Mouse (Mus musculus): Measurements from ENCODE around the gene Twf2.

Twf2 gene

DNA sequence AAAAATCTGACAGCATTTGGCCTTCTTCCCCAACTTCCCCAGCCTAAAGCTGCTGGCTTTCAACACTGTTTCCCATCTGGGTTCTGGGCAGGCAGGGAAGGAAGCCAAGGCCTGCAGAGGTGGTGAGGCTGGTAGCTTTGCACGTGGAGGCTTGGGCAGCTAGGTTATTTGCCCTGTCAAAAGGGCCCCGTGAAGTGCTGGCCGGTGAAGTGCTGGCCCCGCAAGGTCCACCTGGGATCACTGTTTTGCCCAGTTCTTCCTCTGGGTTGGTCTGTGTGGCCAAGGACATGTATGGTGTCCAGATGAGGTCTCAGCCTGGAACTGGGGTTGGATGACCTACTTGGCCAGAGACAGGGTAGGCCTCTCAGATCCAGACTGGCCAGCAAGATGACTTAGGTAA lies 7.0 kb downstream of the Twf2 start:
- in situ Hi-C loops (cut with MboI, MseI) = loop anchor here (10.0 kb wide), 1 partner anchor 215 kb away; the partner anchor contains the start of gene Rpl29

DNA sequence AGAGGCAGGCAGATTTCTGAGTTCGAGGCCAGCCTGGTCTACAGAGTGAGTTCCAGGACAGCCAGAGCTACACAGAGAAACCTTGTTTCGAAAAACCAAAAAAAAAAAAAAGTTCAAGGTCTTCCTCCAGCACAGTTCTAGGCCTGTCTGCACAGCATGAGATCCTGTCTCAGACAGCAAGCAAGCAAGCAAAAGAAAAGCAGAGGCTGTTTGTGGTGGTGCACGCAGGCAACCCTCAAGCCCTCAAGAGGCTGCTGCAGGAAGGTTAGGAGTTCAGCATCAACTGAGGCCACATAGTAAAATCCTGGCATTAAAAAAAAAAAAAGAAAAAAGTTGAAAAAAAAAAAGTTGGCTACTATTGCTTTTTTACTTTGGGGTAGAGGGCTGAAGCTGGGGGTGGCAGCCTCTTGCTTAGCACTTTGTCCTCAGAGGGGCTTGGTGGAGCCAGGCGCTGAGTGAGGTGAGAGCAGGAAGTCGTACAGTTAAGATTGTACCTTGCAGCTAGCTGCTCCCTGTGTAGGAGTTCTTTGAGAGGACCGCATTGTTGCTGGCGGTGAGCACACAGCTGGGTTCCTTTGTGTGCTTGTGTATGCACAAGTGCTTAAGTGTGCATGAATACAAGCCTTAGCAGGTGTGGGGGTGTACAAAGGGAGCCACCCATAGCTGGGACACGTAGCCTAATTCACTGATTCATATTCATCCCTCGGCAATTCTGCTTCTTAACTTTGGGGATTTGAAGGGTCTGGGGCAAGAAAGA lies 8.1 kb downstream of the Twf2 start:
- in situ Hi-C loops (cut with MboI, MseI) = loop anchor here (10.0 kb wide), 1 partner anchor 214 kb away; the partner anchor contains the start of gene Rpl29

DNA sequence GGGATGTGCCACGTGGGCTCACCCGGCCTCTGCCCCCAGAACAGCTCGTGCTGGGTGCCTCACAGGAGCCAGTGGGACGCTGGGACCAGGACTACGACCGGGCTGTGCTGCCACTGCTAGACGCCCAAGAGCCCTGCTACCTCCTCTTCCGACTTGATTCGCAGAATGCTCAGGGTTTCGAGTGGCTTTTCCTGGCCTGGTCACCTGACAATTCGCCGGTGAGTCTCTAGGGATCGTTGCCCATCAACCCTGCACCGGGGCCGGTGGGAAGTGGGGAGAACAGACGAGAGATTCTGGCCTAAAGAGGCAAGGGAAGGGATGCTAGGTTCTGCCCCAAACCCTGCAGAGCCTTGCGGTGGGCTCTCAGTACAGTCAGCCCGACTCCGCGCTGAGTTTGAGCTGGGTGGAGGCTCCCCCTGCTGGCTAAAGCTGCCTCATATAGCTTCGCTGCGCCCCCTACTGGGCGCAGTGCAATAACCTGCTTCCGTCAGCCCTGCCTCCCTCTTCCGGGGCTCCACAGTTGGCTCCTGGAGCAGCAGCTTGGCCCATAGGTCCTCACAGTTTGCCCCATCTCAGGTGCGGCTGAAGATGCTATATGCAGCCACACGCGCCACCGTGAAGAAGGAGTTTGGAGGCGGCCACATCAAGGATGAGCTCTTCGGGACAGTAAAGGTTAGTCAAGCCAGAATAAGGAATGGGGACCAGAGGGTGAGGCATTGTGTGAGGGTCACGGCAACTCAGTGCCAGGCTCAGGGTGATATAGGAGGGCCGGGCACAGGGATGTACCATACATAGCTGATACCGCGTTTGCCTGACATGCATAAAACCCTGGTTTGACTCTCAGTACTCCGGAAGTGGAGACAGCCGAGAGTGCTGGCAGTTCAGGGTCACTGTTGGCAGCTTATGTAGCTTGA lies 9.0 kb downstream of the Twf2 start:
- in situ Hi-C loops (cut with MboI, MseI) = loop anchor here (10.0 kb wide), 1 partner anchor 213 kb away; the partner anchor contains the start of gene Rpl29

DNA sequence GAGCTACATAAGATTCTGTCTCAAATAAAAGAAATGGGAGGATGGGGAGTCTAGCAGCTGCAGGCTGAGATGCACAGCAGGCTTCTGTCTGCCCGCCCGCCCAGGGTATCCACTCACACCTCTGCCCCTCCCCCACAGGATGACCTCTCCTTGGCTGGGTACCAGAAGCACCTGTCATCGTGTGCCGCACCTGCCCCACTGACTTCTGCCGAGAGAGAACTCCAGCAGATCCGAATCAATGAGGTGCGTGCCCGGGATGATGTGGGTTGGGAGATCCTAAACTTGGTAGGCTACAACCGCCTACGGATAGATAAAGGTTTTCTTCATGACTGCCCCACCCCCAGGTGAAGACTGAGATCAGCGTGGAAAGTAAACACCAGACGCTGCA lies 9.7 kb downstream of the Twf2 start:
- in situ Hi-C loops (cut with MboI, MseI) = loop anchor here (10.0 kb wide), 1 partner anchor 212 kb away; the partner anchor contains the start of gene Rpl29

DNA sequence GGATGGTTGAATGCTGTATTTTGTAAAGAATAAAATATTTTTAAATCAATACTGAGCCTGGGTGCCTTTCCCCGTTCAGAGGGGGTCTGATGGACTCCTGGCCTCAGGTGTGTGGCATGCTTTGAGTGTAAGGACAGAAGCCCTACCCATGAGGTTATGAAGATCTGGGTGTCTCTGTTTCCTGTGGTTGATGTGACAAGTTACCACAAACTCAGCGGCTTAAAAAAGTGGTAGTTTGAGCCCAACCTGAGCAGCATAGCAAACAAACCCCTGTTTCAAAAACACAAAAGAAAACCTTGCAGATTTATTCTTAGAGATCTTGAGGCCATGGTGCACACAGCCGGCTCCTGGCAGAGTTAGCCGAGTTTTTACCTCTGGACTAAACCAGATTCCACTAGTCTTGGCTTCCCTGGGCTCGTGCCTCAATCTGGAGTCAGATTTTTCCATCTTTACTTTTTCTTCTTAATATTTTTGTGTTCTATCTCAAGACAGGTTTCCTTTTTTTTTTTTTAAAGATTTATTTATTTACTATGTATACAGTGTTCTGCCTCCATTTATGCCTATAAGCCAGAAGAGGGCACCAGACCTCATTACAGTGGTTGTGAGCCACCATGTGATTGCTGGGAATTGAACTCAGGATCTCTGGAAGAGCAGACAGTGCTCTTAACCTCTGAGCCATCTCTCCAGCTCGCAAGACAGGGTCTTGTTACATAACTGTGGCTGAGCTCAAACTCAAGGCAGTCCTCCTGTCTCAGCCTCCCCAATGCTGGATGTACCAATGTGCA lies 12.6 kb downstream of the Twf2 start:
- in situ Hi-C loops (cut with MboI, MseI) = loop anchor here (5.0 to 10.0 kb wide), 2 partner anchors 62 to 209 kb away; partner anchors contain the start of gene Rpl29

DNA sequence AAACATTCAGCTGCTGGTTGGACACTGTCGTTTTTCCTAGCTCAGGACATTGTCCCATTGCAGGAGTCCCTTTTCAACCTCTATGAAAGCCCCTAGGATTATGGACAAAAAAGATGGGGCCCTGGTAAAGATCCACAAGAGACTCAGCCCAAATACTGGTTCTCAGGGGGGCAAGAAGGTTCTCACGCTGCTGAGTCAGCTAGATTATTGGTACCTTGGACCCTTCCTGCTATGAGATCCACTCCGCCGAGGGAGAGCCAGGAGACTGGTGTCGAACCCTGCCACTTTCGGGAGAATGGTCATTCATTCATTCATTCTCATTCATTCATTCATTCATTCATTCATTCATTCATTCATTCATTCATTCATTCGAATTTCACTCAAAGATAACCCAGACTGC lies 14.1 kb downstream of the Twf2 start:
- in situ Hi-C loops (cut with MboI, MseI) = loop anchor here (5.0 to 10.0 kb wide), 2 partner anchors 60 to 208 kb away; partner anchors contain the start of gene Rpl29

DNA sequence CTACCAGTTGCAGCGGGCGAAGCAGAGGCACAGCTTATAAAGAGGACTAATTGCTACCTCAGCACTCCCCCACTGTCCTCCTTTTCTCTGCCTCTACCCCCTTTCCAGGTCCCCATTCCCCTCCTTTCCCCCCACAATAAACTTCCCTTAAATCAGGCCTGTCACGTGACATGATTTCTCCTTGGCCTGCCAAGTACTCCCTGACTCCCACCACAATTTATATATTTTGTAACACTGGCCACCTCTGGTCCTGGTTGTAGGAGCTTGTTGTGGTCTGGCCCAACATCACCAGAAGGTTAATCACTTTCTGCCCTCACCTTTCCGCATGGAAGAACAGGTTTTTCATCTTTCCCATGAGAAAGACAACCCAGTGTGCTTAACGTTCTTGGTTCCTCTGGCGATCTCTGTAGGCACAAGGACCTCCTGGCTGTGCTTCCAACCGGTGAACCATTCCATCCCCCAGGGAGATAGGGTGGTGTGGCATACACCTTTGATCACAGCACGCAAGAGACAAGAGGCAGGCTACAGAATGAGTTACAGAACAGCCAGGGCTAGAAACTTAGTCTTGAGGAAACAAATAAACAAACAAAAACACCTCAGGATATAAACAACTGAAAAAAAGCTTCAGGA lies 18.1 kb downstream of the Twf2 start:
- in situ Hi-C loops (cut with MboI, MseI) = no loop called here

DNA sequence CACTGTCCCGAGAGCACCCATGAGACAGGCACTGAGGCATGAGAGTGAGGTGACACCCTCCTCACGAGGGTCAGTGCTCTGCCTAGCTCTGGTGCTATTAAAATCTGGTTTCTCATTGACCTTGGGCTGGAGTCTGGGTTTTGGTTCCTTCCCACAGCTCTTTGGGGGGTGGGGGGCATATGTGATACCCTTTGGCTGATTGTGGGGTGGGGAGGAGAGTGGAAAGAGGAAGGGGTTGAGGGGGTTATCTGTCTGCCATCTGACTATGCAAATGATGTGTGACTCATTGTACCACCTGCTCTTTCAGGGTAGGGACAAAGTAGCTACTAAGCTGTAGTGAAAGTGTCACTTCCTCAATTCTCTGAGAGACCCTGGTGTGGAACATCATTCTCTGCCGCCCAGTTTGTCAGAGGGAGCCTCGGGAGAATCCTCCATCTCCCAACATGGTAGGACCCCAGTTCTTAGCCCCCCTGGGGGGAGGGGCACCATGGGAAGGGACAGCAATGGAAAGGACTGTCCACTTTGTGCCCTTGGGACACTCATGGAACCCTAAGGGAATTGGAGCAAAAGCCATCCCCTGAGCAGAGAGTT lies 19.4 kb downstream of the Twf2 start, which contains the start of gene Tlr9:
TSS of gene Tlr9 (plus strand) at position 338 of the 591 bp plus-strand sequence.
- in situ Hi-C loops (cut with MboI, MseI) = no loop called here

DNA sequence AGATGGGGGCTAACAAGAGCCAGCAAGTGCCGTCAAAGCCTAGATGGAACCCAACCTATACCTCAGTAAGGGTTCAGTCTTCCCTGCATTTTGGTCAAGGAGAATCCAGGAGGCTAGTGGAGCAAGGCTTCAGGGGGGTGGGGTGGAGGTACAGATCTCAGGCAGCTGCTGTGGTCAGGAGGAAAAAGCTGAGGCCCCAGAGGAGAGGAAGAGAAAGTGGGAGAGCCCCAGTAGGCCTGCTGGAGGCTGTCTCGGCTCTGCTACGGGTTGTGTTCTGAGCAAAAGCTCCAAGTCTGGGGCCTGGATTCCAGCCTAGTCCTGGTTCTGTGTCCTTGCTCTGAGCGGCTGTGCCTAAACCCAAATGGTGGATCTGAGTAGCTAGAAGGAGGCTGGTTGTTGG lies 20.1 kb downstream of the Twf2 start:
- in situ Hi-C loops (cut with MboI, MseI) = no loop called here

DNA sequence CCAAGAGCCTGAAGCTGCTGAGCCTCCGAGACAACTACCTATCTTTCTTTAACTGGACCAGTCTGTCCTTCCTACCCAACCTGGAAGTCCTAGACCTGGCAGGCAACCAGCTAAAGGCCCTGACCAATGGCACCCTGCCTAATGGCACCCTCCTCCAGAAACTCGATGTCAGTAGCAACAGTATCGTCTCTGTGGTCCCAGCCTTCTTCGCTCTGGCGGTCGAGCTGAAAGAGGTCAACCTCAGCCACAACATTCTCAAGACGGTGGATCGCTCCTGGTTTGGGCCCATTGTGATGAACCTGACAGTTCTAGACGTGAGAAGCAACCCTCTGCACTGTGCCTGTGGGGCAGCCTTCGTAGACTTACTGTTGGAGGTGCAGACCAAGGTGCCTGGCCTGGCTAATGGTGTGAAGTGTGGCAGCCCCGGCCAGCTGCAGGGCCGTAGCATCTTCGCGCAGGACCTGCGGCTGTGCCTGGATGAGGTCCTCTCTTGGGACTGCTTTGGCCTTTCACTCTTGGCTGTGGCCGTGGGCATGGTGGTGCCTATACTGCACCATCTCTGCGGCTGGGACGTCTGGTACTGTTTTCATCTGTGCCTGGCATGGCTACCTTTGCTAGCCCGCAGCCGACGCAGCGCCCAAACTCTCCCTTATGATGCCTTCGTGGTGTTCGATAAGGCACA lies 22.7 kb downstream of the Twf2 start:
- in situ Hi-C loops (cut with MboI, MseI) = no loop called here

DNA sequence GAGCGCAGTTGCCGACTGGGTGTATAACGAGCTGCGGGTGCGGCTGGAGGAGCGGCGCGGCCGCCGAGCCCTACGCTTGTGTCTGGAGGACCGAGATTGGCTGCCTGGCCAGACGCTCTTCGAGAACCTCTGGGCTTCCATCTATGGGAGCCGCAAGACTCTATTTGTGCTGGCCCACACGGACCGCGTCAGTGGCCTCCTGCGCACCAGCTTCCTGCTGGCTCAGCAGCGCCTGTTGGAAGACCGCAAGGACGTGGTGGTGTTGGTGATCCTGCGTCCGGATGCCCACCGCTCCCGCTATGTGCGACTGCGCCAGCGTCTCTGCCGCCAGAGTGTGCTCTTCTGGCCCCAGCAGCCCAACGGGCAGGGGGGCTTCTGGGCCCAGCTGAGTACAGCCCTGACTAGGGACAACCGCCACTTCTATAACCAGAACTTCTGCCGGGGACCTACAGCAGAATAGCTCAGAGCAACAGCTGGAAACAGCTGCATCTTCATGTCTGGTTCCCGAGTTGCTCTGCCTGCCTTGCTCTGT lies 23.3 kb downstream of the Twf2 start:
- in situ Hi-C loops (cut with MboI, MseI) = no loop called here

DNA sequence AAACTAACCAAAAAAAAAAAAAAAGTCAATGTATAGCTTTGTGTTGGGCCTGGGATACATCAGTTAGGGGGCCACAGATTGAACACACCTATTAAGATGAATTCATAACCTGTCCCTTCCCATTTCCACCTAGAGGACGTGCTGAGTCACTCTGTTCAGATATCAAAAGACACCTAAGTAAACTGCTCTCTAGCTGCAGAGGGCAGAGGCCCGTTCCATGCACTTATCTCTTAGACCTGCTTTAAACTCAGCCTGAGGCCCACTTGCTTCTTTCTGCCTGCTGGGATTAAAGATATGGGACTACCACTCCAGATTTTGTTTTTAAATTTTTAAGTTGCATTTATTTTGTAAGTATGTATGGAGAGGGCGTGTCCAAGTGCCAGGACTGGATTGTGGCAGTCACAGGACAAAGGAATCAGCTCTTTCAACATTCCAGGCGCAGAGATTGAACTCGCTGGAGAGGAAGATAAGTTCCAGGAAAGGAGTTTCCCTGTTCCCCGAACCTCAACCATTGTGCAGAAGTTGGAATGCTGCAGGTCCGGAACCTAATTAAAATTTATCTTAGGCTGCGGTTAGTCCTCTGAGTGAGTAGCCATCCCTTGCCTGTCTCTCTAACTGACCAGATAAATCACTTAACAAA lies 25.0 kb downstream of the Twf2 start:
- in situ Hi-C loops (cut with MboI, MseI) = no loop called here

DNA sequence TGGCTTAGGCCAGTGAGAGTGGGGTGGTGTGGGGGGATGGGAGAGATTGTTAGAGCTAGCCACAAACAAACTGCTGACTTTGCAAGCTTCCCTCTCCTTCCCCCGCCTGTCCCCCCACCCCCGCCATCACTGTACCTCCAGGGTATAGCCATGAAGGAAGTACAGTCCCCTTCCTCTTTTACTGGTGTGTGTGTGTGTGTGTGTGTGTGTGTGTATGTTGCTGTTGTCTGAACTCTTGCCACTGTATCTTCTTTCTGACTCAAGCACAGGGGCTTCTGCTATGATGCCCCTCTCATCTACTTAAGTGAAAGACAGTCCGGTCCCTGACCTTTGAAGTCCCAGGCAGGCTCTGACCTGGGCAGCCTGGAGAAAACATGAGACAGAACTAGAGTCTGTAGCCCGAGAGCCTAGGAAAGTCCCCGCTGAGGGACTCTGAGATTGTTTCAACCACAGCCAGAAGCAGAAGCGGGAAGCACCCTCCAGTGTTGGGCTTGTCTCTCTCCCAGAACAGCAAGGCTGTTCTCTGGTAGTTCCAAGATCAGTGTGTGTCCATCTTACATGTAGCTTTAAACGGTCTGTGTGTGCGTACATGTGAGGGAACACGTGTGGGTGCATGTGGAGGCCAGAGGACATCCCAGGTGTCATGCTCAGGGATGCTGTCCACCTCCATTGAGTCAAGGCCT lies 27.3 kb downstream of the Twf2 start:
- in situ Hi-C loops (cut with MboI, MseI) = no loop called here

DNA sequence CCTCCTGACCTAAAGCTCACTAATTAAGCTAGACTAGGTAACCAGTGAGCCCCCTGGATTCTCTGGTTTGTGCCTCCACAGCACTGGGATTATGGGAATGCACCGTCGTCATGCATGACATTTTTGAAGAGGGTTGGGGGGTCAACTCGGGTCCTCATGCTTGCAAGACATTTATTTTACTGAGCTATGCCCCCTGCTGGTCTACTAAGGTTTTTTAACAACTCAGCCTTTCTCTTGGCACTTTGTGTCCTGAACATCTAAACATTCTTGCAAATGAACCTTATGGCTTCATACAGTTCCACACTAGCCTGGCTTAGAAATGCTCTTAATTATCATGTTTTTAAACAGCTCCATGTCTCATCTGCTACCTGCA lies 27.8 kb downstream of the Twf2 start:
- in situ Hi-C loops (cut with MboI, MseI) = no loop called here

DNA sequence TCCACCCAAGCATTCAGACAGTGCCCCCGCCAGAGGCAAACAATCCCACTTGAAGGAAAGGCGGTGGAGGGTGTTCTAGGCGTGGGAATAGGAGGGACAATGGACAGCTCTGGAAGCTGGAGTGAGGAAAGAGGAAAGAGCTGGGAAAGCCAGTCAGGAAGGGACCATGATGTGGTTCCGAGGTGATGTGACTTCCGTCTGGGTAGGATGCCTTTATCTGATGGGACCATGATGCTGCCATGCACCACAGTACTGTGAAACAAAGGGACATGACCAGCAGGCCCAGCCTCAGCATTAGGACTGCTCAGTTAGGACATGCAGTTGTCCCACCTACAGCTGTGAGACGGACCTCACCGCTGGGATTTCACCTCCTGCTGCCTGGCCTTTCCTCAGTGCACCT lies 28.3 kb downstream of the Twf2 start:
- in situ Hi-C loops (cut with MboI, MseI) = no loop called here

DNA sequence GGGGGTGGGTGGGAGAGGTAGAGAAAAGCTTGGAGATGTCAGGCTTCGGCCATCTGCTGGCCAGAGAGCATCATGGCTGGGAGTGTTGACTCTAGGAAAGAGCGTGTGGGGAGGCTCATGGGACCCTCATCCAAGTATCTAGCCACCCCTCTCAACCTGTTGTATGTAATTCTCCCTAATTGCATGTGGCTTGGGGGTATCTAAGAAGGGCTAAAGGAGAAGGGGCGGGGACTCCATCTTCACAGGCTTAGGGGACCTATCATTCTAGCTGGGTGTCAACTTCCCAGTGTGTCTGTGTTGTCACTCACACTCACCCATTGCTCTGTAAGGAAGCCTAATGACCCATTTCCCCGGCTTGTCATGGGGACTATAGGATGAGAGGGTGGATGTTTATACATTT lies 28.9 kb downstream of the Twf2 start:
- in situ Hi-C loops (cut with MboI, MseI) = no loop called here

DNA sequence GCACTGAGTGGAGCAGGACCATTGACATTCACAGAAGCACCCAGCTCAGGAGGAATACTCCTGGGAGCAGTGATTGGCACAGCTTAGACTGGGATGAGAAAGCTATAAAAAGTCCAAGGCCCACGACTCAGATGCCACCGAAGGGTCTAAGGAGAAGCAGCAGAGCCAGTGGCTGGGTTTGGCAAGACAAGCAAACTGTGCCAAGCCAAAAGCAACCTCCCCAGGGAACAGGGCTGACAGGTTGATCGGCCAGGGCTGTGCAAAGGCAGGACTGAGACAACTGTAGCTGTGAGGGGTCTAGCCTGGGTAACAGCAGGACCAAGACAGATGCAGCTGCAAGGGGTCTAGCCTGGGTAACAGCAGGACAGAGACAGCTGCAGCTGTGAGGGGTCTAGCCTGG lies 30.0 kb downstream of the Twf2 start:
- in situ Hi-C loops (cut with MboI, MseI) = no loop called here

DNA sequence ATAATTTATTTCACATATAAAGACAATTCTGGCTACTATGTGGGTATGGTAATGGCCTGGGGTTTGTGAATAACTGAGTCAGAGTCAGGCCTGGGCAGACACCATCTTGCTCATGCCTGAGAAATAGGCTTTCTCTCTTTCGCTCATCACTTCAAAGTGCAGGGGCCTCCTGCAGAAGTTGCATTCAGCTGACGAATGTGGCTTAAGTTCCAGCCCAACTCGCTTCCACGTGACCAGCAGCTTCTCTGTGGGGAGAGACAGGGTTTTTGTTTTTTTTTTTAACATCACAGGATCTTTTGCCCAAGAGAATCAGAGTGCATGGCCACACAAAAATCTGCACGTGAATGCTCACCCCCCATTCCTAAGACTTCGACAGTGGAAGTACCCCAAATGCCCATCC lies 31.0 kb downstream of the Twf2 start:
- in situ Hi-C loops (cut with MboI, MseI) = no loop called here
